Mouse (Mus musculus) neural tube, embryonic 14.5 days (tissue): ENCODE measurements around the gene Spred2. TPM values are rescaled to one million over a fixed set of nuclear protein-coding genes. Genes with fewer than 3 reads are reported as not detected.

Experiments used
- ATAC-seq: fragments of 200-750 bp; cut with Nextera tagmentation; 2 replicates; pipeline ENCODE4 v1.8.0; 2017; ENCODE audit warnings: low read depth, mild to moderate bottlenecking, moderate TSS enrichment, moderate library complexity
- H3K27ac ChIP-seq: fragments of 300-500 bp; sonication (generic); 2 replicates; pipeline ENCODE4 v1.5.1; 2014; ENCODE audit warnings: low read depth, mild to moderate bottlenecking, control low read depth, low read length, moderate library complexity, mixed read lengths
- H3K27me3 ChIP-seq: fragments of 300-500 bp; sonication (generic); 2 replicates; pipeline ENCODE4 v1.6.1; 2014; ENCODE audit warnings: low read length; ENCODE audit not compliant: control insufficient read depth, insufficient read depth
- H3K36me3 ChIP-seq: fragments of 300-500 bp; sonication (generic); 2 replicates; pipeline ENCODE4 v1.6.1; 2014; ENCODE audit warnings: low read length, mixed read lengths; ENCODE audit not compliant: control insufficient read depth, insufficient read depth
- H3K4me1 ChIP-seq: fragments of 300-500 bp; sonication (generic); 2 replicates; pipeline ENCODE4 v1.6.1; 2014; ENCODE audit warnings: low read length; ENCODE audit not compliant: control insufficient read depth, insufficient read depth
- H3K4me2 ChIP-seq: fragments of 300-500 bp; sonication (generic); 2 replicates; pipeline ENCODE4 v1.6.1; 2014; ENCODE audit warnings: mild to moderate bottlenecking, low read depth, low read length, control low read depth
- H3K4me3 ChIP-seq: fragments of 300-500 bp; sonication (generic); 2 replicates; pipeline ENCODE4 v1.5.1; 2014; ENCODE audit warnings: low read depth, low read length, control low read depth, mixed read lengths
- H3K9ac ChIP-seq: fragments of 300-500 bp; sonication (generic); replicated peaks from 2 replicates; pipeline ENCODE4 v1.6.1; 2014; ENCODE audit warnings: low read depth, mild to moderate bottlenecking, control low read depth, low read length, mixed read lengths
- H3K9me3 ChIP-seq: fragments of 300-500 bp; sonication (generic); 2 replicates; pipeline ENCODE4 v1.6.1; 2016; ENCODE audit warnings: low read length; ENCODE audit not compliant: control insufficient read depth
- WGBS: fragments of 180-500 bp; shearing (Covaris S2); extraction: QIAGEN DNeasy Blood & Tissue Kit; methylation state at CpG from one replicate; pipeline ENCODE4 v1.1.7; 2014; 5-methylcytosine and 5-hydroxymethylcytosine counted together
- polyA plus RNA-seq: library from polyadenylated mRNA; unstranded; fragments of >200 nt; fragmentation: Nextera tagmentation; extraction: Ambion mirVana; gene quantifications from 2 replicates; pipeline ENCODE4 v1.2.1, GENCODE M21; 2014

Gene Spred2
- polyA plus RNA-seq, 1 experiment from 2014 or later = 6.8 TPM

DNA sequence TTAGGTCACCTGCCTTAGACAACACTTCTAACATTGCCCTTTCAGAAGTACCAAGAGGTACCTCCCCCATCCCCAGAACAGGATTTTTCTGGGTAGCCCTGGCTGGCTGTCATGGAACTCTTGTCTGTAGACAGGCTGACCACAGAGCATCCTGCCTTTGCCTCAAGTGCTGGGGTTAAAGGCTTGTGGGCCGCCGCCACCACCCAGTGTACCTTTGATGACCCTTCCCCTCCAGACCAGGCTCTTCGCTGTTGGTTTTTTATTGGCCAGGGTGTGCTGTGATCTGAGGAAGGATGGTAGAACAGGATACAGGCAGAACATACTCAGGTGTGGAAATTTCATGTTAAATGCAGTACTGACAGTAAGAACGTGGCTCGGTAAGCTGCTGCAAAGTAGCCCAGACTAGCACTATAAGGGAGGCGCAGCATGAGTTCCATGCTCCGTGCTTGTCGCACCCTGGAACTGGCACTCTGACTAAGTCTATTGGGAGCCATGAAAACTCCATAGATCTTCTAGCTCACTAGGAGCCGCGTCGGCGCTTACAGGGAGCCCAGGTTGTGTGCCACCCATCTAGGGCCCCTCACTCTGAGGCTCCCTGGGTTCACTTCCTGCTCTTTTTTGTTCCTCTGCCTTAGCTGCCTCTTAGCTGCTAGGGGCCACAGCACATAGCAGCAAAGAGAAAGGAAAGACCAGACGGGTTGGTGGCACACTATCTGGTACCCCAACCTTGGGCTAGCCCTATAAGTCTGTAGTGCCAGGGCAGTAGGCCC, 65.2 kb downstream of the Spred2 start:
- WGBS = 85% methylated on average over 13 of the region's 13 CpGs
- Histone ChIP-seq H3K27ac (no peak overlapping the region), H3K9me3 (no peaks in the 10 kb centered on the region), H3K4me1 (peaks cover 18% of the 10 kb centered on the region; the same call in 1 of the 2 replicates), H3K36me3 (no peaks in the 10 kb centered on the region), H3K4me2 (no peak overlapping the region), H3K4me3 (no peak overlapping the region), H3K27me3 (no peaks in the 10 kb centered on the region), H3K9ac (no peak overlapping the region)
- ATAC-seq = no peak

DNA sequence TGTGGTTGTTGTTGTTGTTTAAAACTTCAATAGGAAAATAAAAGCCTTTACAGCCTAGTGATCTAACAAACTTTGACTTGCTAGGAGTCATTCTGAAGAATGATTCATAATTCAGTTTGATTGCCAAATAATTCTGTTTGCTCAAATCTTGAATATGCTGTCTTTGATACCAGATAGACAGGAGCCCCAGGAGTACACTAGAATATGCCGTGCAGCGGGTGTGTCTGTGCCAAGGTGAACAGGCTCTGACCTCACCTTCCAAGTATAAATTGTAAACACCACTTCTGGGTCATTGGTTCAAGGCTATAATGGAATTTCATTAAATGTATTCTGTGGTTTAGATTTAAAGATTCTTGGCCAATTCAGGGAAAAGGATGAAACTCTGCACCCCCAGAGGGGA, 66.6 kb downstream of the Spred2 start:
- no peaks in the 10 kb centered on the region for H3K27me3 ChIP-seq
- WGBS = 81% methylated on average over 2 of the region's 2 CpGs
- no peaks in the 10 kb centered on the region for H3K36me3 ChIP-seq
- no peak overlapping the region for H3K4me2 ChIP-seq
- H3K4me1 ChIP-seq = peaks cover 18% of the 10 kb centered on the region; the same call in 1 of the 2 replicates
- no peak overlapping the region for H3K9ac ChIP-seq
- ATAC-seq = no peak
- no peak overlapping the region for H3K4me3 ChIP-seq
- no peak overlapping the region for H3K27ac ChIP-seq
- H3K9me3 ChIP-seq = no peaks in the 10 kb centered on the region

DNA sequence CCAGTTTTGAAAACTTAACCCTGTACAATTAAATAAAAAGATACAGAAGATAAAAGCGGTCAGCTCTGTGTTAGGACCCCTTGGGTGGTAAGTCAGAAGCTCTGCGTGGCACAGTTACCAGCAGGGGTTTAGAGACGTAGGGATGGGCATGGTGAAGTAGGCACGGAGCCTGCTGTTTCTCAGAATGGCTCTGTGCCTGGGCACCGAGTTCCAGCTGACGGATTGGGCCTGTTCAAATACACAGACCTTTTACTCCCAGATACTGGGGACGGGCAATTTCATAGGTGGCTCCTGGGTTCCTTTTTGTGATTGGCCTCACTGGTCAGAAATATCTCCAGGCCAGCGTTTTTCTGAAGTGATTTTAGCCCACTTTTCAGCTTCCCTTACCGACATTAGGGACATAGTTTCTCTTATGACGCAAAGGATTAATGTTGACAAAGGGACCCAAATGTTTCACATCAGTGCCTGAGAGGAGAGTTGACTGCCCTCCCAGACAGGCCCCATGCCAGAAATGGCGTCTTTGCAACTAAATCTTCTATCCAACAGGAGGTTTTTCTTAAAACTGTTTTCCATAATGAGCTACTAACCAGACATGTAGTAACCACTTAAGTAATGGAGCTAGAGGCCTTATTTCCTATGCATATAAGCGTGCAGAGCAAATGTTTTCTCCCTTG, 67.3 kb downstream of the Spred2 start:
- Histone ChIP-seq H3K4me1 (peaks cover 18% of the 10 kb centered on the region; the same call in 1 of the 2 replicates), H3K36me3 (no peaks in the 10 kb centered on the region), H3K9ac (no peak overlapping the region), H3K27me3 (no peaks in the 10 kb centered on the region), H3K27ac (no peak overlapping the region), H3K9me3 (no peaks in the 10 kb centered on the region), H3K4me3 (no peak overlapping the region), H3K4me2 (no peak overlapping the region)
- ATAC-seq = no peak
- WGBS = 58% methylated on average over 12 of the region's 12 CpGs

DNA sequence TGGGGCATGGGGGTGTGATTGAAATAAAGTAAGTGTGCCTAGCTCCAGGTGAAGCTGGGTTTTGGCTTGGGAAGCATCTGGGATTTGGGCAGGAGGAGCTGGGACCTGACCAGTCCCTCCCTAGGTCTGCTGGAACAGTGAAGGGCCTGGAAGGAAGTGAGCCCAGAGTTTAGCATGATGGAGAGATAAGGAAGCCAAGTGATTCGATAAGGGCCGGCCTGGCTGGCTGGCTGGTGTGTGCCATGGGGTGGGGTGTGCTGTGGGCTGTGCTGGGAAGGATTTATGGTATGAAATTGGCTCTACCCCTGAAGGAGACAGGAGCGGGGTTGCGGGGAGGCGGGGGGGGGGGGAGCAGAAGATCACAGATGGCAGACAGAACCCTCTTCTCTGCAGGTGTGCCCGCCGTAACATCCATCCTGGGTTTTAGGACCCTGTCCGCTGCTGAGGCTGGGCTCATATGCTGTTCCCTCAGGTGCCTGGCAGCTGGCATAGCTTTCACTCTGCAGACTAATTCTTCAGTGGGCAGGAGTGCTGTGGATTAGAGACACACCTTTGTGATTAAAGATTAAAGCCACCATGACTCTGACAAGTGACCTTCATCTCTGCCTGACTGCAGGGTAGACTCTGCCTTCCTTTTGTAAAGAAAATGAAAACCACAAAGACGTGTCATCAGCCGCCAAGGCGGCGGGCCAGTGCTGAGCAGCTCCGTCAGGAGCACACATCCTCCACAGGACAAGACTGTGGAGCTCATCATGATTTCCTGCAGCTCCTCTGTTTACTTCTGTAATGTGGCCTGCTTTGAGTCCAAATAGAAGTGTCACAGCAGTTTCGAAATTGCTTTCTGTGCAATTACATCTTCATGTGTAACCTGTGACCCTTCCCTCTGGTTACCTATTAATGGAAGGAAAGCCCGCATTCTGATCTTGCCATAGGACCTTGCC, 68.4 kb downstream of the Spred2 start:
- H3K36me3 ChIP-seq = no peaks in the 10 kb centered on the region
- no peak overlapping the region for H3K9ac ChIP-seq
- no peak overlapping the region for H3K4me3 ChIP-seq
- 58% methylated on average over 14 of the region's 15 CpGs for WGBS
- no peaks in the 10 kb centered on the region for H3K27me3 ChIP-seq
- ATAC-seq = peak; percentile 47; the same call in 1 of the 2 replicates
- H3K9me3 ChIP-seq = no peaks in the 10 kb centered on the region
- 0 out of 2 replicates have a peak overlapping the region, but pooled peaks have one; percentile 22 for H3K27ac ChIP-seq
- H3K4me2 ChIP-seq = no peak overlapping the region
- peaks cover 7% of the 10 kb centered on the region; the same call in 1 of the 2 replicates for H3K4me1 ChIP-seq

DNA sequence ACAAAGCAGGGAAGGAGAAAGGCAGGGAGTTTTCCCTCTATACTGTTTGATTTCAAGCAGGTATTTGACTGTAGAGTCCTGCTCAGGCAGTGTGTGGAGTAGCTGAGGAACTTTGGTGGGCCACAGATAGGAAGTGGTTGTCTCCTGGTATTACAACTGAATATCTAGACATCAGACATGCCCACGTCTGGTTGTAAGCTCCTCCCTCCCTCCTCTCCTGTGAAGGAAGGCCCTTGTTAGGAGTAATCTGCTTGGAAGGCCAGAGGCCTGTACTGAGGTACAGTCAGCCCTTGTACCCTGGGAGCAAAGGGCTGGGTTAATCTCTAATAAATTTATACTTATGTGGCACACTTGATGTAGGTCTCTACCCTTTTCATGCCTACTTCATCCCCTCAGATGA, 69.6 kb downstream of the Spred2 start:
- peaks cover 3% of the 10 kb centered on the region; the same call in 1 of the 2 replicates for H3K4me1 ChIP-seq
- WGBS = 42% methylated on average over 1 of the region's 1 CpGs

DNA sequence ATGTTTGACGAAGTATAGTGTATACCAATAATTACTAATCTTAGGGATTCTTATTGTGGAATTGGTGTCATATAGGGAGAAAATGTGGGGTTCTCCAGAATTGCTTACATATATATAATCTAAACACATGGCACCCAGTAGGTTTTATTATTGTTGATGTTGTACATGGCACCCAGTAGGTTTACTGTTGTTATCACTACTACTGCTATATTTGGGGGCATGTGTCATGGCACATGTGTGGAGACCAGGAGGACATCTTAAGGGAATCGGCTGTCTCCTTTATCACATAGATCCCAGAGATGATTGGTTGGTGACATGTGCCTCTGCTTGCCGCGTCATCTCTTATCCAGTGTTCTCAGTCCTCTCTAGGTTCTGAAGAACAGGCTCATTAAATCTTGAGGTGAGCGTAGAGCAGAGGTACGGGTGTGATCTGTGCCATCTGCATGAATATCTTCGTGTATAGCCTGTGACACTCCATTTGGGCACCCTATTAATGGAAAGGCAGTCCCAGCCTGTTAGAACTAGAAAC, 70.2 kb downstream of the Spred2 start:
- Histone ChIP-seq H3K9me3 (no peaks in the 10 kb centered on the region), H3K27ac (no peak overlapping the region), H3K4me1 (peaks cover 3% of the 10 kb centered on the region; the same call in 1 of the 2 replicates), H3K27me3 (no peaks in the 10 kb centered on the region), H3K4me3 (no peak overlapping the region), H3K36me3 (no peaks in the 10 kb centered on the region), H3K9ac (no peak overlapping the region), H3K4me2 (no peak overlapping the region)
- WGBS = 95% methylated on average over 7 of the region's 7 CpGs
- ATAC-seq = no peak

More for the DNA sequence above, 69.6 kb downstream of the Spred2 start:
- no peak overlapping the region for H3K9ac ChIP-seq
- H3K36me3 ChIP-seq = no peaks in the 10 kb centered on the region
- no peak overlapping the region for H3K27ac ChIP-seq
- H3K4me3 ChIP-seq = no peak overlapping the region
- H3K4me2 ChIP-seq = no peak overlapping the region
- no peak for ATAC-seq
- H3K9me3 ChIP-seq = no peaks in the 10 kb centered on the region
- H3K27me3 ChIP-seq = no peaks in the 10 kb centered on the region

DNA sequence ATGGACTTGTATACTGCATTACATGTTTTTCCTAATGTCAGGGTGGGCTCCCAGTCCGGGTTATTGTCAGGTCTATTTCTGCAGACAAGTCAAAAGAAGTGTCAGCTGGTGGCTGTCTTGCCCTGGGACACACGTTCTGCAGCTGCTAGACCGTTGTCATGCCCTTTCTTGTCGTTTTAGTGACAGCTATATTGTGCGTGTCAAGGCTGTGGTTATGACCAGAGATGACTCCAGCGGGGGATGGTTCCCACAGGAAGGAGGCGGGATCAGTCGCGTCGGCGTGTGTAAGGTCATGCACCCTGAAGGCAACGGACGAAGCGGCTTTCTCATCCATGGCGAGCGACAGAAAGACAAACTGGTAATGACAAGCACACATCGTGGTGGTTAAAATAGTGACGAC, 73.8 kb downstream of the Spred2 start:
- Histone ChIP-seq H3K4me1 (no peaks in the 10 kb centered on the region), H3K4me2 (no peak overlapping the region), H3K27me3 (no peaks in the 10 kb centered on the region), H3K27ac (no peak overlapping the region), H3K9me3 (no peaks in the 10 kb centered on the region), H3K4me3 (no peak overlapping the region), H3K36me3 (no peaks in the 10 kb centered on the region), H3K9ac (no peak overlapping the region)
- no peak for ATAC-seq
- WGBS = 60% methylated on average over 18 of the region's 18 CpGs

DNA sequence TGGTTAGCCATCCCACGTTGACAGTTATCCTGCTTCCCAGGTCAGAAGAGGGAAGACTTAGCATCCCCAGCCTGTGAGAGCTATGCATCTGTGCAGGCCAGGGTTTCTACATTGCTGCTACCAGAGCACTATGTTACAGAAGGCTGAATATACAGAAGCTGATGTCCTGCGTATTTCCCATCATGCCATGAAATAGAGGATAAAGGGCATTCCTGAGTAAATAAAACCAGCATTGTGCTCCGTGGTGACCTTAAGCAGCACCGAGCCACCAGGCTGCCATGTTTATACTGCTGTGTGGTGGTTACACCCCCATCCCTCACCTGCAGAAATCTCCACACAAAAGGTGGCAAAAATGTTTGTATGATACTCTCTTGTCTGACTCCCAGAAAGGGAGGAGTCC, 78.7 kb downstream of the Spred2 start:
- Histone ChIP-seq H3K4me2 (no peak overlapping the region), H3K27me3 (no peaks in the 10 kb centered on the region), H3K9ac (no peak overlapping the region), H3K4me1 (no peaks in the 10 kb centered on the region), H3K36me3 (peaks cover 9% of the 10 kb centered on the region; the same call in 1 of the 2 replicates), H3K4me3 (no peak overlapping the region), H3K9me3 (no peaks in the 10 kb centered on the region), H3K27ac (no peak overlapping the region)
- ATAC-seq = no peak
- 86% methylated on average over 4 of the region's 4 CpGs for WGBS
